Mouse (Mus musculus) heart, postnatal 25 days (tissue): ENCODE results near the gene Gm11985. TPM values are rescaled to one million over a fixed set of nuclear protein-coding genes. Genes with fewer than 3 reads are reported as not detected.

Experiments used
- DNase-seq: peaks from one replicate; pipeline ENCODE4 v3.0.0; 2022; ENCODE audit warnings: low spot score
- intact Hi-C: fragments of 180-260 bp; cut with DNase I; formaldehyde crosslinking; loops from one replicate; pipeline ENCODE4 v1.15.1; 2025
- total RNA-seq, 2 experiments: library from RNA; stranded (reverse); gene quantifications; 2 replicates each; pipeline ENCODE4 v1.2.3; 2021

Gm11985 gene
- total RNA-seq, 2 experiments from 2014 or later, result not detected

DNA sequence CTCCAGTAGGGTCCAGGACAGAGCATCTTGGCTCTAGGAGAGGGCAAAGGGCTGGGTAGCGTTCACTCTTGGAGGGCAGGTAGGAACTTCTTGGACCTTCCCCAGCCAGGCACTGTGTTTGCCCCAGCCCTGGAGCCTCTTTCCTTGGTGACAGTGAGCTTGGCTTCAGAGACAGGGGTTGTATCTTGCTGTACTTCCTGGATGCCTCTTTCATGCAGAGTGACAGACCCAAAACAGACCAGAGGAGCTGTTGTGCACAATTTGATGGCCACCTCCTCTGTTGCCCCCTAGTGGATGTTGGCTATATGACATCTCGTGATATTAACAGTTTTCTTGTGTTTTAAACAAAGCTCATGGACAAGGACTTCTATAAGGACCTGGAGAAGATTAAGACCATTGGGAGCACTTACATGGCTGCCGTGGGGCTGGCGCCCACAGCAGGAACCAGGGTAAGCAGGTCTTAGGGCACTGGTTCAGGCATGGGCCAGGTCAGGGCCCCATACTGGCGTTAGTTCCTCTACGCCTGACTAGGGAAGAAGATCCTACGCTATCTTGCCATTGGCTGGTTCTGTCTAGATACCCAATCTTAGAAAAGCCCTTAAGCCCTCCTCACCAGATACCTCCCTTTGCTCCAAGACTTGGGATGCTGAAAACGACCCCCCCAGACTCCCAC, 26.7 kb downstream of the Gm11985 start:
- intact Hi-C loops, result no loop called here
- no peak for DNase-seq

DNA sequence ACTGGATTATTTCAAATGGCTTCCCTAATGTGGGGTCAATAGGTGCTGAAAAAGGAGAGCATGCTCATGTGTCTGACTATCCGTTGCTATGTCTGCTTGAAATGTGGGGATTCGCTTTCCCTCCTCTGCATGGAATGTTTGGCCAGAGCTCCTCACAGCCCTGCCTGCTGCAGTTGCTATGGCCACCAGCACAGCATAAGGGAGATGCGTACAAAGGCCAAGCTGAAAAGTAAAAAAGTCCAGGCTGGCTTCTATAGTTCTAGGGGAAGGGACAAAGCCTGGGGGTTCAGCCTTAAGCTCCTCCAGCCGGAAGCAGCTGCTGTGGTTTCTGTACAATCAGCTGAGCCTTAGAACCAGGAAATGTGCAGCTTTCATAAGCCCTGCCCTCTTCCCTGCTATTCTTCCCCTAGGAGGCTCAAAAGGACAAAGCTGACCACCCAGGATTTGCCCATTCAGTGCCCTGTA, 27.7 kb downstream of the Gm11985 start:
- intact Hi-C loops, result no loop called here
- no peak for DNase-seq

DNA sequence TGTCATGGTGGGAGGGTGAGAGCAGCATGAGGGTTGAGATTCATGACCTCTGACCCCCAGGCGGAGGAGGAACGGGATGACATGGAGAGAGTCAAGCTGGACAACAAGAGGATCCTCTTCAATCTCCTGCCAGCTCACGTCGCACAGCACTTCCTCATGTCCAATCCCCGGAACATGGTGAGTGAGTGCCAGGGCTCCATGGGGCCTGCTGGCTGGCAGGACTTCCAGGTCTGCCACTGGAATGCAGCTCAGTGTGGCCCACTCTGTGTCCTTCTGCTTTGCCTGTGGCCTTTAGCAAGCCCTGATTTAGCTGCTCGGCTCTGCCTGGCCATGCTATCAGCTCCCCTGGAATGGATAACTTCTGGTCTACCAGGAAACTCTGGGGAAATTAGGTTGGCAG, 28.2 kb downstream of the Gm11985 start:
- intact Hi-C loops, result no loop called here
- no peak for DNase-seq

DNA sequence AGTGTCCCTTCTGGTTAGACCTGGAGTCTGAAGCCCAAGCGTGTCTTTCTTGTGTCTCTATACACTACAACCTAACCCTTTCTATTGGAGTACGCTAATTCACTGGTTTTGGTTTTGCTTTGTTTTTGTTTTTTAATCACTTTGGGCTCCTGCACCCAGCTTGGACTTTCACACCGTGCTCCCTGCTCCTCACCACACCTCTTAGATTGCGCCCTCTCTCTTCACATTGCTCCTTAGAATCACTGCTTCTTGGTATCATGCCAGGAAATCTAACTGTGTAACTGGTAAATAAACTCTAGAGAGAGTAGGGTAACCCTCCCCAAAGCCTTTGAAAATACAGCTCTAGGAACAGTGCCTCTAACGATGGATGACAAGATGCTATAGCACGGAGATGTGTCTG, 30.2 kb downstream of the Gm11985 start:
- intact Hi-C loops, result no loop called here
- DNase-seq, result no peak

DNA sequence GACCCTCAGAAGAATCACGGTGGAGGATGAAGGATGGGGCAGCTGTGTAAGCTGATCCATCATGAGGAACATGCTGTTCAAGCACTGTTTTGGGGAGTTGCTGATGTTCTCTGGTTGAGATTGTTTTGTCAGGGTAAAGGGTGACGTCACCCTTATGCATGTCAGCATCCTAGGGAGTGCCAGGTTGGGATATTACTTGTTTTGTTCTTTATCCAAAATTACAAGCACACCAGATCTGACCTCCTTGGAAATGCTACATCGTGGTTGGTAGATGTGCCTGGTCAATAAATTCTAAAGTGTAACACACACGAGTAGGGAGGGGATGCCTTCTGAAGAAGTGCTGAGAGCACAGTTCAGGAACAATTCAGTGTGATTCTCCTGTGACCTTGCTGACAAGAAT, 31.9 kb downstream of the Gm11985 start:
- DNase-seq, result no peak
- intact Hi-C loops, result no loop called here

DNA sequence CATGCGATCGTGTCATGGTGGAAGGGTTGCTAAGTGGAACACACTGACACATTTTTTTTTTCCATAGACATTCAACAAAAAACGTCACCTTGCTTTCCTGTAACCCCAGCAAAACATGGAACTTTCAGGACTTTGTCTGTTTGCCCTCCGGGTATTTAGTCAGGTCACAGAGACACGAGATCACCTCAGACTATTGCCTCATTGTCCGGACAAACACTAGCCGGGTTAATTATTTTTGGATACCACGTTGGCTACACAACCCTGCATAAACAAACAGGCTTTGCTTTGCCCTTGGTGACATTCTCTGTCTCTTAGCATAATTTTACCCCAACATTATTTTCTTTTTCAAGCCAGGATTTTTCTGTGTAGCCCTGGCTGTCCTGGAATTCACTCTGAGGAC, 35.3 kb downstream of the Gm11985 start:
- DNase-seq, result no peak
- intact Hi-C loops, result no loop called here

DNA sequence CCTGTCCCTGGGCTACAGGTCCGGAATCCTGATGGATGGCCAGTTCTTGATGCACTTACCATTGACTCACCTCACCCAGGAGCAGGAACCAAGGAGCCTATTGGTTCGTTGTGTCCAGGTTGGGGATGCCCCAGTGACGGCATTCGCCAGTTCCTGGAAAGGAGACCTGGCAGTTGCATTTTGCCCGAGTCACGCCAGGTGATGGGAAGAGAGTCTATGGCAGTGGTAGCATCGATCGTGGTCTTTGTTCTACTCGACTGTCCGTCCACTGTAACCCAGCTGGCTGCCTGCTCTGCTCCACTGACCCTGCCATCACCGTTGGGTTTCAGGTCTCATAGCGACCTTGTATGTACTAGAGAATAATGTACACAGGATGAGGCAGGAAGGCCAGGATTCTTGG, 36.0 kb downstream of the Gm11985 start:
- intact Hi-C loops, result no loop called here
- no peak for DNase-seq

DNA sequence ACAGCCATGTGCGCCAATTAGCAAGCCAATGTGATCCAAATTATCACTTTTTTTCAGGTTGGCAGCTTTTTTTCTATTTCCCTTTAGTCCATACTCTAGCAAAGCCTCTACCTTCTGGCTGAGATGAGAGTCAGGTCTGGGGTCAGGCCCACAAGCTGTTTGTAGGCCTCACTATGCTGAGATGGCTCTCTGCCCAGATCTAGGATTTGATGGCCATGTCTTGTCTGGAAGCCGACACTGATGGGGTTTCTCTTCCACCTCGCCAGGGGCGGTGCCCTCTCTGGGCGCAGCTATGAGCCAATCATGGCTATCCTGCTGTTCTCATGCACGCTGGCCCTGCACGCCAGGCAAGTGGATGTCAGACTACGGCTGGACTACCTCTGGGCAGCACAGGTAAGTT, 37.9 kb downstream of the Gm11985 start:
- DNase-seq, result no peak
- intact Hi-C loops, result no loop called here

DNA sequence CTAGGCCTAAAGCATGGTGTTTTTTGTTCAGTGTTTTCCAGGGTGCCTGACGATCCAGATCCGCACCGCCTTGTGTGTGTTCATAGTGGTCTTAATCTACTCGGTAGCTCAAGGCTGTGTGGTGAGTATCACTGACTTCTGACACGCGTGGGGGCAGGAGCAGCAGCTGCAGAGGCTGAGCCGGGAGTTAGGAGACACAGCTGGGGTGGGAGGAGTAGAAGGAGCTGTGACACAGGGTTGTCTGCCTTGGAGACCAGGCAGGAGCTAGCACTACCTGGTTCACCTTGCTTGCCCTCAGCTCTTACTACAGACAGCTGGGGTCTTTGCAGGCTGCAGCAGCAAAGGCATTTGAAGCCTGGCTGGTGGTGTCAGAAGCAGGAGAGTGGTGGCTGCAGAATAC, 38.9 kb downstream of the Gm11985 start:
- intact Hi-C loops, result no loop called here
- DNase-seq, result no peak

DNA sequence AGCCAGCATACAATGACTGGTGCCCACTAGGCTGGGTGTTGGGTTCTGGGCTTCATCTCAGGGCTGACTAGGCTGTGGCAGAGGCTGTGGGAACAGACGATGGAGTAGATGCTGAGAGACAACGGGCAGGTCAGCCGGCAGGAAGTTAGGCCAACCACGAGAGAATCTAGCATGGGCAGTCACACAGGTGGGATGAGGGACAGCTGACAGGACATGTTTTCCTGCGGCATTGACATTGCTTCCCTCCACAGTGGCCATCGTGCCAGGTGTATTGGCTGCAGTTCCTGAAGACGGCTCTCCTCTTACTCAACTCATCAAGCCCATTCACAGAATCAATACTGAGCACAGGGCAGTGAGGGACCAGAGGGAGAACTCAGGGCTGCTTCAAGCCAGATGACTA, 40.4 kb downstream of the Gm11985 start:
- DNase-seq, result no peak
- intact Hi-C loops, result no loop called here

DNA sequence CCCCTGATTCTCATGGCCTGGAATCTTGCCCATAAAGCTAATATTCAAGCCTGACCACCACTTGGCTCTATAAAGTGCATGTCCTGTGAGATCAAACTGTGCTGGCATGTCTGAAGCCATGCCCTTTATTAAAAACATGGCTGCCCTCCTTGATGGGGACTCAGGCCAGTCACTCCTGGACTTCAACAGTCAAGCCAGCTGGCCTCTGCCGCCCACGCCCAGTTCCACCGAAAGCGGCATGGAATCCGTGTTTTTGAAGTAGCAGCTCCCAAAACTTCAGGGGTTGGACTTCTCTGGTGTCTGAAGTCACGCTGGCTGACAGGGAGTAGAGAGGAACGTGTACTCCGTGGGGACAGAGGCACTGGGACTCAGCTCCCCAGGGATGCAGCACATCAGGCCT, 40.8 kb downstream of the Gm11985 start:
- intact Hi-C loops, result no loop called here
- DNase-seq, result no peak

DNA sequence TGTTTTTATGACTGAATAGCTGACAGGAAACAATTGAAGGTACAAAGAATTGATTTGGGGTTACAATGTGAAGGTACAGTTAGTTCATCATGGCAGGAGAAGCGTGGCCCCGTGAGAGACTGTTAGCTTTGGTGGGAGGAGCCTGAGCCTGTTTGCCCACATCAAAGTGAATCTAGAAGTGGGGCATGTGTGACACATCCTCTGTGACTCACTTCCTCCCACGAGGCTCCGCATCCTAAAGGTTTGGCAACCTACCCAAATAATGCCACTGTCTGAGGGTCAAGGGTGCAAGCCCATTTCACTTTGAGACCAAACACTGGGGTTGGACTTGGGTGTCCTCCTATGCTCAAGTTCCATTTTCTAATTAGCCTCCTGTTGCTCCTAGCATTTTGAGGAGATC, 43.1 kb downstream of the Gm11985 start:
- intact Hi-C loops, result no loop called here
- no peak for DNase-seq

DNA sequence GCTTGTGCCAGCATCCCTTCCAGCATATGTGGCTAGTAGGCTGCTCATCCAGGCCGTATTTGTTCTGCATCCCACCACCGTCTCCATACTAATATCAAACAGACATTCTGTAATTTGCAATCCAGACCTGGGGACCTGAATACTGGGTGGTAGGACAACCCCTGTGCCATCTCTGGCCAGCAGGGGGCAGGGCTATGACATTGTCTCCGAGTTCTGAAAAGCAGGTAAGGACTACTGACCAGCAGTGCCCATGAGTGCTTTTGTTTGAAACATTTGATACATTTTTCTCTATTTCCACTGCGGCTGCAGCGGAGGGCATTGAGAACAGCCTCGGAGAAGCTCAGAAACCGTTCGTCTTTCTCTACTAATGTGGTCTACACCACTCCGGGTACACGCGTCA, 44.0 kb downstream of the Gm11985 start:
- DNase-seq, result no peak
- intact Hi-C loops, result loop anchor here (5.0 kb wide), 1 partner anchor 237 kb away; no protein-coding TSS in a partner anchor

DNA sequence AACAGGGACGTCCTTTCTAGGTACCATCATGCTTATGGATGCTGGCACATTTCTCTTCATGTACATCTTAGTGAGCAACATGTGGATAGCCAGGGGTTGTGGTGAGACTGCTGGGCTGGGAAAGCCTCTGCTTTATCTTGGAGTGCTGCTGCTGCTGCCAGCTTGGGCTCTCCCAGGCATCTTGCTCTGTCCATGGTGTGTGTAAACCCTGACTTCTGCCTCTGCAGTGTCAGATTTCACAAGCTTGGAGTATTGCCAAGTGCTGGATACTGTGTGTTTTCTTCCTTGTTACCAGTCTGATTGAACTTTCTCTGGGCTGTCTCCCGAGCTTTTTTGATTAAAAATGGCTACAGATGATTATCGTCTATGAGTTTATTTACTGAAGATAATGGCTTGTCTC, 45.6 kb downstream of the Gm11985 start:
- intact Hi-C loops, result loop anchor here (5.0 kb wide), 1 partner anchor 235 kb away; no protein-coding TSS in a partner anchor
- no peak for DNase-seq

DNA sequence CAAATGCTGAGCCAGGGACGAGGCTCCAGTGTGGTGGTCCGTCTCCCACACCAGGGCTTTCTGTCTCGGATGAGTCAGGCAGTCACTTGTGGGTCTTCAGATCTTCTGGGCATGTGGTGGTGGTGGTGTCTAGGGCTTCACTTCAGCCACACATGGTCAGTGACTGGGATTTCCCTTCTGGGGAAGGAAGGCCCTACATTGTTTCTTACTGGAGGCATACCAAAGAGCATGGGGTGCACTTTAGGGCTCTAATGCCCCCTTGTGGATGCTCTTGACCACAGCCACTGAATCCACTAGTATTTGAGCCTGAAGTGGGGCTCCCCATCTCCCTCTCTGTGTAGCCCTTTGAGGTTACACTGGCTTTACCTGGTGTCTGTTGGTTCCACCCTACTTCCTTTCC, 47.9 kb downstream of the Gm11985 start:
- no peak for DNase-seq
- intact Hi-C loops, result loop anchor here (5.0 kb wide), 1 partner anchor 233 kb away; no protein-coding TSS in a partner anchor

DNA sequence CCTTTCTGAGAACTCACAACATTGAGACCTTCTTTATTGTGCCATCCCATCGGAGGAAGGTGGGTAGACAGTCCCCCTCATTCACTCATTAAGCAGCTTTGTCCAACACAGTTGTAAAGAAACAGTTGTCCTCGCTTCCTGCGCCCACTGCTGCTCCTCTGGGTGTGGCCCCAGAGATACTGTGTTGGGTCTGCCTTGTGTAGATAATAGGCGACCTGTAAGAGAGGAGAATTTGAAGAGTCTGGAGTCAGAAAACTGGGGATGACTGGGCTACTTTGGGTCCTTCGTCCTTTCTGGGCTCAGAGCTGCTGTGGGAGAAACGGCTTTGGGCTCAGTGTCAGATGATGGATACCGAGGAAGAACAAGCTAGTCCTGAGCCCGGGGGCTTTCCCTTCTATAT, 50.0 kb downstream of the Gm11985 start:
- intact Hi-C loops, result no loop called here
- no peak for DNase-seq

DNA sequence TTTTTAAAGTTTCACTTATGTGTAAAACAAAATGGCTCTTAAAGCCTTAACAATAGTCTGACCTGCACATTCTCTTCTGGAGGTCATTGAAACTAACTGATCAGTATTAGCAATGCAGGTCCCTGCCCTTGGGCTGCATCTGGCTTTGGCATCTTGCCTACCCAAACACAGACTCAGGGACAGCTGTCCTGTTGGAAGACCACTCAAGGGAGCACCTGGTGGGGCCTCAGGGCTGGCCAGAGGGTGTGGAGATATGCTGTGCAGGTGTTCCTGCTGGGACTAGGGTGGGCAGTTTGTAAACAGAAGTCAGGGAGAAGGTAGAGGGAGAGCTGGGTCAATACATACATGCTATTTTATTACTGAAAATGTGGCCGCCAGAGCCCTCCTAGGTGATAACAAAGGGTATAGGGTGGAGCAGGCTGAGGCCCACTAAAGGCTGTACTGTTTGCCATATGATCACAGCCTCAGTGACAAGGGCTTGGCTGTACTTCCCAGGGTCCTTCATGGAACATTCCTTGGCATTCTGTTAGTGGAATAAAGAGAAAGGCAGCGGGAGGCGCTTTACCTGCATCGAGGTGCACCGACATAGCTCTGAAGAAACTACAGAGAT, 52.0 kb downstream of the Gm11985 start:
- intact Hi-C loops, result no loop called here
- DNase-seq, result no peak

DNA sequence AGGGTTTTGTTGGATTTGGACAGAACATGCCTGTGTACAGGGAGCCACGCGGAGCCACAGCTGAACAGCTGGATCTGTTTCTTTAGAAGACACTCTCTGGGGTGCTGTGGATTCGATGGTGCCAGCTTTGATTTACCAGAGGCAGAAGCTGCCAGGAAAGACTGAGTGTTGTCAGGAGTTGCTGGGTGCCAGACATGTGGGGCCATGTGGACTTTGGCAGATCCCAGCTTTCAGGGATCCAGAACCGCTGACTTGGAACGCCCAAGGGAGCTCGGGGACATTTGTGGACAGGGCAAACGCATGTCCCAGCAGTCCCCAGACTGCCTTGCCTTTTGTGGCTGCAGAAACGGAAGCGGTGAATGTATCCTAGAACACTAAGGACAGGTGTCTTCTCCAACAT, 52.6 kb downstream of the Gm11985 start:
- DNase-seq, result peak; percentile 36
- intact Hi-C loops, result no loop called here

DNA sequence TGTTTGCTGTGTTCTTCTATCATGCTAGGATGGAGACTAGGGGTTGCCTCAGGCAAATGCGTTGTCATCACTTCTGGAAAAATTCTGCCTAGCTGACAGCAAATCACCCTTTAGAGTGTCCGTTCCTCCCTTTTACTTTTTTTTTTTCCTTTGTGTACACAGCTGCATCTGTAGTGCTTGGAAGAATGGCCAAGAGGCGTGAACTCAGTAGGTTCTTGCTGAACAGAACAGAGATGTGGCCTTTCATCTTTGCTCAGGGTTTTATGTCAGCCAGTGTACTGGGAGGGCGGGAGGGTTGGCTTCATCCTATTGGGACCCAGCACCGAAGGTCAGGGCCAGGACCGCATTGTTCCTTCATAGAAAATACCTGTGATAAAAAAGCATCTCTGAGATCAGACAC, 53.1 kb downstream of the Gm11985 start:
- intact Hi-C loops, result no loop called here
- DNase-seq, result no peak

DNA sequence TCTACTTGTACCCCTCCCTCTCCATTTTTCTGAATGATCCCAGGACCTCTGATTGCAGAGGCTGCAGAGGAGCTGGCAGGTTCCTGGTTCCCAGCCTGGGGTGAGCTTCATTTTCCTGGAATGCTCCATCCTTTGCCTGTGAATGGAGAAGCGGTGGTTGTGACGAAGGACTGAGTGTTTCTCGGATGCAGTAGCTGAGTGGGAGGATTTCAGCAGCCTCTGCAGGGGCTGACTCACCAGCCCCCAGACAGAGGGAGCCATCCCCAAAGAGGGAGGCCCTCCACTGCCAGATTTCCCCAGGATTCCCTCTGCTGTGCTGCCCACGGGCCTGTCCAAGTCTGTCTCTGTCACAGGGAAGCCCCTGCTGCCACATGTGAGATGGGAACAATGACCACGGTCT, 54.0 kb downstream of the Gm11985 start:
- no peak for DNase-seq
- intact Hi-C loops, result no loop called here

DNA sequence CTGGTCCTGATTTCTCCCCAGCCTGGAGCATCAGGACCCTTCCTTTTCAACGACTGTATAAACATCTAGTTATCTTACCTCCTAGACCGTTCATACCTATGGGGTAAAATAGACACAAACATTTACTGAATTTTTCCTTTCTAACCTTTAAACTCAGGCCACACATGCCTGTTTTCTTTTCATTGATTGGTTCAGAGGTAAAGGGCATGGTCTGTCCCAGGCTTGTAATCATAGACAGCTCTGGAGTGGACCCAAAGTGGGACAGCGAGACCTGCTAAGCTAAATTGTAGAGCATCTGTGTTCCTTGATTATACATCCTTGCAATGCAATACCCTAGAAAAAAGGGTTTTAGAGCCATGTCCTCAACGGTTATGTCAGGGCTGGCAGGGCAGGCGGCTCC, 54.6 kb downstream of the Gm11985 start:
- DNase-seq, result no peak
- intact Hi-C loops, result no loop called here
